Mouse (Mus musculus): ENCODE measurements around the gene Mapk8ip1. TPM values are rescaled to one million over a fixed set of nuclear protein-coding genes. Genes with fewer than 3 reads are reported as not detected.

Gene Mapk8ip1
- polyA plus RNA-seq, 1 experiment from 2014 or later = 6.8 TPM

GRCm38 (mm10) chr2:92379783-92380494 is 21.1 kb downstream of the Mapk8ip1 start:
- 81% methylated on average over 17 of the region's 17 CpGs for WGBS
- H3K4me2 ChIP-seq = no peak overlapping the region
- H3K9me3 ChIP-seq (replicated peaks) = no peaks in the 10 kb centered on the region
- no peaks in the 10 kb centered on the region for H3K27me3 ChIP-seq (replicated peaks)
- no peak overlapping the region for H3K4me3 ChIP-seq
- H3K9ac ChIP-seq = no peak overlapping the region
- ATAC-seq (ENCODE audit: insufficient number of reproducible peaks, low FRiP score) = no peak
- H3K36me3 ChIP-seq = peaks cover 51% of the 10 kb centered on the region
- H3K4me1 ChIP-seq (replicated peaks) = peaks cover 11% of the 10 kb centered on the region
- no peak overlapping the region for H3K27ac ChIP-seq (ENCODE audit: poor library complexity, severe bottlenecking)

GRCm38 (mm10) chr2:92377320-92377719 is 23.7 kb downstream of the Mapk8ip1 start:
- Histone ChIP-seq H3K27ac (ENCODE audit: poor library complexity, severe bottlenecking) (no peak overlapping the region), H3K9me3 (replicated peaks) (no peaks in the 10 kb centered on the region), H3K36me3 (peaks cover 46% of the 10 kb centered on the region), H3K27me3 (replicated peaks) (peaks cover 14% of the 10 kb centered on the region), H3K4me1 (replicated peaks) (peaks cover 18% of the 10 kb centered on the region), H3K4me3 (no peak overlapping the region), H3K4me2 (no peak overlapping the region), H3K9ac (no peak overlapping the region)
- ATAC-seq (ENCODE audit: insufficient number of reproducible peaks, low FRiP score) = no peak
- 86% methylated on average over 7 of the region's 7 CpGs for WGBS

- ATAC-seq (ENCODE audit: insufficient number of reproducible peaks, low FRiP score) = no peak
- peak overlapping the region; percentile 83 for H3K4me3 ChIP-seq
- peaks cover 38% of the 10 kb centered on the region for H3K36me3 ChIP-seq
- peaks cover 24% of the 10 kb centered on the region for H3K27me3 ChIP-seq (replicated peaks)
- no peak overlapping the region for H3K9ac ChIP-seq
- H3K27ac ChIP-seq (ENCODE audit: poor library complexity, severe bottlenecking) = no peak overlapping the region
- 80% methylated on average over 6 of the region's 6 CpGs for WGBS
- peaks cover 24% of the 10 kb centered on the region for H3K4me1 ChIP-seq (replicated peaks)
- no peaks in the 10 kb centered on the region for H3K9me3 ChIP-seq (replicated peaks)
- H3K4me2 ChIP-seq = peak overlapping the region; percentile 97
Observed at GRCm38 (mm10) chr2:92376300-92376699, 24.8 kb downstream of the Mapk8ip1 start.

- peaks cover 29% of the 10 kb centered on the region for H3K4me1 ChIP-seq (replicated peaks)
- H3K9me3 ChIP-seq (replicated peaks) = no peaks in the 10 kb centered on the region
- WGBS = 10% methylated on average over 10 of the region's 10 CpGs
- H3K36me3 ChIP-seq = peaks cover 33% of the 10 kb centered on the region
- peak overlapping the region; percentile 97 for H3K4me2 ChIP-seq
- ATAC-seq (ENCODE audit: insufficient number of reproducible peaks, low FRiP score) = no peak
- peak overlapping the region; percentile 84; the same call in 1 of the 2 replicates for H3K27ac ChIP-seq (ENCODE audit: poor library complexity, severe bottlenecking)
- peak overlapping the region; percentile 85 for H3K9ac ChIP-seq
- H3K4me3 ChIP-seq = peak overlapping the region; percentile 83
- H3K27me3 ChIP-seq (replicated peaks) = peaks cover 29% of the 10 kb centered on the region
Observed at GRCm38 (mm10) chr2:92375788-92376187, 25.3 kb downstream of the Mapk8ip1 start.

GRCm38 (mm10) chr2:92375099-92375623 is 25.9 kb downstream of the Mapk8ip1 start:
- H3K4me1 ChIP-seq (replicated peaks) = peaks cover 36% of the 10 kb centered on the region
- peak overlapping the region; percentile 84 for H3K27ac ChIP-seq (ENCODE audit: poor library complexity, severe bottlenecking)
- peak overlapping the region; percentile 97 for H3K4me2 ChIP-seq
- H3K9me3 ChIP-seq (replicated peaks) = no peaks in the 10 kb centered on the region
- H3K4me3 ChIP-seq = peak overlapping the region; percentile 83
- peaks cover 26% of the 10 kb centered on the region for H3K36me3 ChIP-seq
- H3K9ac ChIP-seq = peak overlapping the region; percentile 85
- H3K27me3 ChIP-seq (replicated peaks) = peaks cover 36% of the 10 kb centered on the region
- under 1% methylated on average over 29 of the region's 29 CpGs for WGBS
- ATAC-seq (ENCODE audit: insufficient number of reproducible peaks, low FRiP score) = peak; percentile 91

- peak; percentile 26; the same call in 1 of the 2 replicates for ATAC-seq (ENCODE audit: insufficient number of reproducible peaks, low FRiP score)
- 1% methylated on average over 16 of the region's 16 CpGs for whole genome bisulfite sequencing
- peaks cover 42% of the 10 kb centered on the region for H3K27me3 ChIP-seq (replicated peaks)
- peak within 1 kb of the TSS; percentile 97 for H3K4me2 ChIP-seq
- H3K36me3 ChIP-seq = peaks cover 21% of the 10 kb centered on the region
- H3K27ac ChIP-seq (ENCODE audit: poor library complexity, severe bottlenecking) = peak within 1 kb of the TSS; percentile 84
- H3K9ac ChIP-seq = peak within 1 kb of the TSS; percentile 85
- H3K9me3 ChIP-seq (replicated peaks) = no peaks in the 10 kb centered on the region
- peaks cover 38% of the 10 kb centered on the region for H3K4me1 ChIP-seq (replicated peaks)
- peak within 1 kb of the TSS; percentile 83 for H3K4me3 ChIP-seq
Observed at GRCm38 (mm10) chr2:92374514-92374913, 26.5 kb downstream of the Mapk8ip1 start, which contains the start of the genes Pex16 and Large2. TSS of gene Pex16 (plus strand) at chr2:92374676. TSS of gene Large2 (minus strand) at chr2:92374869.

GRCm38 (mm10) chr2:92373437-92373813 is 27.6 kb downstream of the Mapk8ip1 start:
- Histone ChIP-seq H3K4me2 (no peak overlapping the region), H3K4me1 (replicated peaks) (peaks cover 38% of the 10 kb centered on the region), H3K9me3 (replicated peaks) (no peaks in the 10 kb centered on the region), H3K27ac (ENCODE audit: poor library complexity, severe bottlenecking) (no peak overlapping the region), H3K27me3 (replicated peaks) (peaks cover 53% of the 10 kb centered on the region), H3K9ac (no peak overlapping the region), H3K36me3 (peaks cover 10% of the 10 kb centered on the region), H3K4me3 (no peak overlapping the region)
- ATAC-seq (ENCODE audit: insufficient number of reproducible peaks, low FRiP score) = no peak
- 86% methylated on average over 11 of the region's 11 CpGs for WGBS

- no peak for ATAC-seq (ENCODE audit: insufficient number of reproducible peaks, low FRiP score)
- Histone ChIP-seq H3K9me3 (replicated peaks) (no peaks in the 10 kb centered on the region), H3K4me2 (no peak overlapping the region), H3K9ac (no peak overlapping the region), H3K36me3 (peaks cover 5% of the 10 kb centered on the region), H3K27me3 (replicated peaks) (peaks cover 58% of the 10 kb centered on the region), H3K4me3 (no peak overlapping the region), H3K4me1 (replicated peaks) (peaks cover 38% of the 10 kb centered on the region), H3K27ac (ENCODE audit: poor library complexity, severe bottlenecking) (no peak overlapping the region)
- 61% methylated on average over 9 of the region's 9 CpGs for WGBS
Observed at GRCm38 (mm10) chr2:92372767-92373436, 28.2 kb downstream of the Mapk8ip1 start.

- H3K27me3 ChIP-seq (replicated peaks) = peaks cover 66% of the 10 kb centered on the region
- 30% methylated on average over 10 of the region's 10 CpGs for WGBS
- peaks cover 43% of the 10 kb centered on the region for H3K4me1 ChIP-seq (replicated peaks)
- no peaks in the 10 kb centered on the region for H3K9me3 ChIP-seq (replicated peaks)
- H3K27ac ChIP-seq (ENCODE audit: poor library complexity, severe bottlenecking) = no peak overlapping the region
- H3K9ac ChIP-seq = no peak overlapping the region
- no peak overlapping the region for H3K4me2 ChIP-seq
- 0 out of 2 replicates have a peak, but pooled peaks cover 1% of the 10 kb centered on the region for H3K36me3 ChIP-seq
- ATAC-seq (ENCODE audit: insufficient number of reproducible peaks, low FRiP score) = no peak
- H3K4me3 ChIP-seq = no peak overlapping the region
Observed at GRCm38 (mm10) chr2:92371971-92372690, 28.9 kb downstream of the Mapk8ip1 start.

- no peak for ATAC-seq (ENCODE audit: insufficient number of reproducible peaks, low FRiP score)
- 3% methylated on average over 45 of the region's 45 CpGs for WGBS
- H3K36me3 ChIP-seq = no peaks in the 10 kb centered on the region
Observed at GRCm38 (mm10) chr2:92370821-92371805, 29.9 kb downstream of the Mapk8ip1 start.

More at GRCm38 (mm10) chr2:92370821-92371805, 29.9 kb downstream of the Mapk8ip1 start:
- no peaks in the 10 kb centered on the region for H3K9me3 ChIP-seq (replicated peaks)
- H3K4me1 ChIP-seq (replicated peaks) = peaks cover 39% of the 10 kb centered on the region
- peak overlapping the region; percentile 49 for H3K4me3 ChIP-seq
- H3K27me3 ChIP-seq (replicated peaks) = peaks cover 71% of the 10 kb centered on the region
- no peak overlapping the region for H3K27ac ChIP-seq (ENCODE audit: poor library complexity, severe bottlenecking)
- peak overlapping the region; percentile 79 for H3K4me2 ChIP-seq
- H3K9ac ChIP-seq = peak overlapping the region; percentile 61

Data from heart, embryonic 12.5 days (tissue).